Mouse (Mus musculus) thymus, adult 2 months (tissue): ENCODE results near the gene Hsp90aa1. TPM values are rescaled to one million over a fixed set of nuclear protein-coding genes. Genes with fewer than 3 reads are reported as not detected.
A peak's percentile ranks its signal among the peaks of the same experiment; 100 is the strongest.

Experiments
- DNase-seq: peaks from one replicate; pipeline ENCODE4 v3.0.0; 2021
- H3K27ac ChIP-seq: fragments of 200-500 bp; 2 replicates; pipeline ENCODE4 v1.5.1; 2012; ENCODE audit warnings: low read length, control low read depth; ENCODE audit not compliant: control insufficient read depth, insufficient read depth
- H3K27me3 ChIP-seq: fragments of 200-500 bp; 2 replicates; pipeline ENCODE4 v1.6.1; 2012; ENCODE audit warnings: mild to moderate bottlenecking, low read length, moderate library complexity, mixed read lengths; ENCODE audit not compliant: control insufficient read depth, insufficient read depth
- H3K36me3 ChIP-seq: fragments of 200-500 bp; 2 replicates; pipeline ENCODE4 v1.6.1; 2012; ENCODE audit warnings: mild to moderate bottlenecking, low read length, moderate library complexity; ENCODE audit not compliant: control insufficient read depth, insufficient read depth
- H3K4me1 ChIP-seq: fragments of 200-500 bp; replicated peaks from 2 replicates; pipeline ENCODE4 v1.6.1; 2012; ENCODE audit warnings: low read length; ENCODE audit not compliant: control insufficient read depth, insufficient read depth
- H3K4me3 ChIP-seq: fragments of 200-500 bp; 2 replicates; pipeline ENCODE4 v1.5.1; 2012; ENCODE audit warnings: mild to moderate bottlenecking, low read length, control low read depth, moderate library complexity; ENCODE audit not compliant: control insufficient read depth, insufficient read depth
- CTCF ChIP-seq: fragments of 200-500 bp; IDR thresholded peaks from 2 replicates; pipeline ENCODE4 v1.5.1; 2012; ENCODE audit warnings: mild to moderate bottlenecking, control low read depth, low read length, moderate library complexity, borderline replicate concordance; ENCODE audit not compliant: control insufficient read depth, poor library complexity, insufficient read depth; ENCODE audit errors: extremely low read depth
- POLR2A ChIP-seq: fragments of 200-500 bp; IDR thresholded peaks from 2 replicates; pipeline ENCODE4 v1.6.1; 2012; ENCODE audit warnings: mild to moderate bottlenecking, low read length, control low read depth, moderate library complexity; ENCODE audit not compliant: control insufficient read depth, poor library complexity, insufficient read depth; ENCODE audit errors: extremely low read depth
- WGBS: fragments of 180-500 bp; shearing (Covaris S2); methylation state at CpG from one replicate; pipeline ENCODE4 v1.1.7; 2018; 5-methylcytosine and 5-hydroxymethylcytosine counted together
- polyA plus RNA-seq: library from polyadenylated mRNA; depleted of rRNA; stranded (reverse); fragments of >200 nt; gene quantifications from 2 replicates; pipeline ENCODE4 v1.2.3, GENCODE M21; 2012

The Hsp90aa1 gene
- polyA plus RNA-seq, 1 experiment = 181 TPM

DNA sequence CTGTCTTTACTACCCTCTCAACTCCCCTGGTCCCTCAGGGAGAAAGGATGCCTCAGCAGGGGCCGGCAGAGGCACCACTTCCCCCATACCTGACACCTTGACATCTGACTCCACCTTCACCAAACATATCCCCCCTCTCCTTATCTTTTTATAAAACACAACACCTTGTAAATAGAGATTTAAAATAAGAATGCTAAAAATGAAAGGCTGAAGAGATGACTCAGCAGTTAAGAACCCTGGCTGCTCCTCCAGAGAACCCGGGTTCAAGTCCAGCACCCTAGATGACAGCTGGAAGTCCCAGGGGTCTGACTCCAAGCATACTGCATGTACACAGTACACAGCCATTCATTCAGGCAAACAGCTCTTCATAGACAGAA is 3.4 kb downstream of the Hsp90aa1 start:
- no peak overlapping the region for H3K27ac ChIP-seq
- no peak overlapping the region for H3K4me3 ChIP-seq
- peaks cover 7% of the 10 kb centered on the region for H3K36me3 ChIP-seq
- DNase-seq = no peak
- 45% methylated on average over 2 of the region's 2 CpGs for WGBS
- no peaks in the 10 kb centered on the region for H3K27me3 ChIP-seq
- TF ChIP-seq POLR2A (no peak), CTCF (no peak)
- peaks cover 31% of the 10 kb centered on the region for H3K4me1 ChIP-seq

- no peak overlapping the region for H3K4me3 ChIP-seq
- peaks cover 31% of the 10 kb centered on the region for H3K4me1 ChIP-seq
- 26% methylated on average over 14 of the region's 15 CpGs for WGBS
- H3K27ac ChIP-seq = no peak overlapping the region
- H3K36me3 ChIP-seq = peaks cover 7% of the 10 kb centered on the region
- DNase-seq = no peak
- H3K27me3 ChIP-seq = no peaks in the 10 kb centered on the region
- TF ChIP-seq CTCF (no peak), POLR2A (no peak)
Observed at GRCm38 (mm10) chr12:110698523-110699170, 3.9 kb downstream of the Hsp90aa1 start.

DNA sequence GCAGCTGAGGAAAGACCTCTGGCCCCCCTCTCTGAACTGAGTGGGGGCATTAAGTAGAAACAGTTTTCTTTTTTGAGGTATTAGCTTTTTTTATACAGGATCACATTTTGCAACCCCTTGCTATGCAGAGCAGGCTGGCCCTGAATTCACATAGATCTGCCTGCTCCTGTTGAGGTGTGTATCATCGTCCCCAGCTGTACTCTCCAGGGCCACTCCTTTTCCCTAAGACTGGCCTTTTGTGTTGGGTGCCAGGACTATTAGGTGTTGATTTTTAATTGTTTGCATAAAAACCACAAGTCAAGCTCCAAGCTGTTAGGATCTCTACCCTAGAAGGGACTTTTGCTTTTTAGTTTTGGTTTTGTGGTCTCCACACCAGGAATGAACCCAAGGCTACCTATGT is 4.4 kb downstream of the Hsp90aa1 start:
- H3K36me3 ChIP-seq = peaks cover 13% of the 10 kb centered on the region
- TF ChIP-seq CTCF (no peak), POLR2A (no peak)
- no peak for DNase-seq
- 0 out of 2 replicates have a peak overlapping the region, but pooled peaks have one; percentile 3 for H3K27ac ChIP-seq
- peaks cover 31% of the 10 kb centered on the region for H3K4me1 ChIP-seq
- no peaks in the 10 kb centered on the region for H3K27me3 ChIP-seq
- WGBS = 91% methylated on average over 1 of the region's 1 CpGs
- no peak overlapping the region for H3K4me3 ChIP-seq

DNA sequence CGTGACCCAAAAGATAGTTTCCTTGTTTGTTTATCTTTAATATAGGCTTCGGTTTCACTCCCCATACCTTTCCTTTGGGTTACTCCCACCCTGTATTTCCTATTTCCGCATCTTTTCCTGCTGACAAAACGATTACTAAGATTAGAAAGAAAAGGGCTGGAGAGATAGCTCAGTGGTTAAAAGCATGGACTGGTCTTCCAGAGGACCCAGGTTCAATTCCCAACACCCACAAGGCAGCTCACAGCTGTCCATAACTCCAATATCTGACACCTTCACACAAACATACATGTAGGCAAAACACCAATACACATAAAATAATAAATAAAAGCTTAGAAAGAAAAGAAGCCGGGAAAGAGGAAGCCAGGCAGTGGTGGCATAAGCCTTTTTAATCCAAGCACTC is 5.1 kb downstream of the Hsp90aa1 start:
- no peaks in the 10 kb centered on the region for H3K27me3 ChIP-seq
- TF ChIP-seq POLR2A (no peak), CTCF (no peak)
- no peak for DNase-seq
- no peak overlapping the region for H3K27ac ChIP-seq
- H3K36me3 ChIP-seq = peaks cover 16% of the 10 kb centered on the region
- peaks cover 31% of the 10 kb centered on the region for H3K4me1 ChIP-seq
- WGBS = 77% methylated on average over 5 of the region's 5 CpGs
- H3K4me3 ChIP-seq = no peak overlapping the region

DNA sequence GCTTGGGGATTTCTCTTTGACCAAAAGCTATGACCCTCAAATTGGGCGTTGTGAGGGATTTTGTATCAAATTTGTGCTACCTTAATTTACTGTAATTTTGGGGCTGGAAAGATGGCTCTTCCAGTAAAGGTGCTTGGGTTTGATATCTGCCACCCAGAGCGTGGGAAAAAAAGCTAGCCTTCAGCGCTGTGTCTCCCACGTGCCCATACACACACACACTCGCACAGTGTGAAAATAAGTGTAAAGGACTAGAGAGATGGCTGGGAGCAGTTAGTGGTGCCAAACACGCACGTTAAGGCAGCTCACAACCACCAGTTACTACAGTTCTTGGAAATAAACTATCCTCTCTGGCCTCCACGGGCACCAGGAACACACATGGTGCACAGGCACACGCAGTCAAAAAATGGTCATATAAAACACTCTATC is 5.5 kb downstream of the Hsp90aa1 start:
- TF ChIP-seq POLR2A (no peak), CTCF (no peak)
- no peaks in the 10 kb centered on the region for H3K27me3 ChIP-seq
- no peak overlapping the region for H3K27ac ChIP-seq
- 56% methylated on average over 9 of the region's 9 CpGs for WGBS
- H3K4me1 ChIP-seq = peaks cover 31% of the 10 kb centered on the region
- peak overlapping the region; percentile 76 for H3K4me3 ChIP-seq
- peak; percentile 8 for DNase-seq
- H3K36me3 ChIP-seq = peaks cover 16% of the 10 kb centered on the region

GRCm38 (mm10) chr12:110696173-110696974 is 6.2 kb downstream of the Hsp90aa1 start:
- TF ChIP-seq CTCF = peak; percentile 71
- peak; percentile 99 for TF ChIP-seq POLR2A
- Histone ChIP-seq H3K27ac (peak overlapping the region; percentile 20), H3K4me3 (peak overlapping the region; percentile 84), H3K4me1 (peaks cover 26% of the 10 kb centered on the region), H3K36me3 (peaks cover 21% of the 10 kb centered on the region), H3K27me3 (no peaks in the 10 kb centered on the region)
- under 1% methylated on average over 89 of the region's 89 CpGs for WGBS
- DNase-seq = peak; percentile 98
